Mouse (Mus musculus) left cerebral cortex, postnatal 4 days (tissue): ENCODE data around the gene Gm10282. TPM values are rescaled to one million over a fixed set of nuclear protein-coding genes. Genes with fewer than 3 reads are reported as not detected.

ENCODE experiments used
- DNase-seq: peaks from one replicate; pipeline ENCODE4 v3.0.0-alpha.2; 2022
- intact Hi-C: fragments of 180-260 bp; cut with DNase I; formaldehyde crosslinking; loops from one replicate; pipeline ENCODE4 v1.15.1; 2025
- total RNA-seq, 2 experiments: library from RNA; stranded (reverse); gene quantifications; 2 replicates each; pipeline ENCODE4 v1.2.3; 2021

The Gm10282 gene
- total RNA-seq, 2 experiments from 2014 or later, result 18.5 to 19.4 TPM

GRCm38 (mm10) chr8:72300654-72301400, 4.2 kb downstream of the Gm10282 start:
- DNase-seq, result no peak
- intact Hi-C loops, result no loop called here

GRCm38 (mm10) chr8:72298928-72299327, 6.1 kb downstream of the Gm10282 start:
- intact Hi-C loops, result no loop called here
- no peak for DNase-seq

DNA sequence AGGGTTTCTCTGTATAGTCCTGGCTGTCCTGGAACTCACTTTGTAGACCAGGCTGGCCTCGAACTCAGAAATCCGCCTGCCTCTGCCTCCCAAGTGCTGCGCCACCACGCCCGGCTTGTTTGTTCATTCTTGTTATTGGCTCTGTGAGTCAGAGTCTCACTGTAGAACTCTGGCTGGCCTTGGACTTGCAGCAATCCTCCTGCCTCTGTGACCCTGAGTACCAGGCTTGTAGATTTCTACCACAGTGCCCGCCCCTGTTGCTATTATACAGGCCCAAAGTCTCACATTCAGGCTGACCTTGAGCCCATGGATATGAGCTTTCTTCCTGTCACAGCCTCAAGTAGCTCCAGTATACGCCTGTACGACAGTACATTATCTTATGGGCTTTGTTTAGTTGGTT, 8.5 kb downstream of the Gm10282 start:
- intact Hi-C loops, result no loop called here

DNA sequence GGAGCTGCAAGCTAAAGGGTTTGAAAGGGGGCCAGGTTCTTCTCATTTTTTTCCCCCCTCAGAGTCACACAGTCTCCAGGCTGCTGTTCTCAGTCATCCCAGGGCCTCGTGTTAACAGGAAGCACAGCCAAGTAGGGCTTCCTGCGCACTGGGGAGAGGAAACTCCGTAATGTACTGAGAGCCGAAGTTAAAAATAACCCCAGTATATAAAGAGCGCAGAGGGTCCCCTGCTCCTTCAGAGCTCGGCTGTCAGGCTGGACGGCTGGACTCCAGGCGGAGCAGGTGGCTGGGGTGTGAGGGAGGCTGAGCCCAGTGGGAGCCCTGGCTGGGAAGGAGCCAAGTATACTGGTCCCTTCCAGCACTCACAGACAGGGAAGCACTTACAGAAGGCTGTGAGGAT, 9.4 kb downstream of the Gm10282 start:
- peak; percentile 93 for DNase-seq
- intact Hi-C loops, result no loop called here

More for the DNA sequence above, 8.5 kb downstream of the Gm10282 start:
- no peak for DNase-seq

GRCm38 (mm10) chr8:72295125-72295524, 9.9 kb downstream of the Gm10282 start:
- no peak for DNase-seq
- intact Hi-C loops, result no loop called here

- DNase-seq, result no peak
- intact Hi-C loops, result no loop called here
Measured at GRCm38 (mm10) chr8:72293309-72293708, 11.8 kb downstream of the Gm10282 start.

- intact Hi-C loops, result no loop called here
- DNase-seq, result no peak
Measured at GRCm38 (mm10) chr8:72291104-72291503, 14.0 kb downstream of the Gm10282 start.

GRCm38 (mm10) chr8:72289051-72289450, 16.0 kb downstream of the Gm10282 start:
- no peak for DNase-seq
- intact Hi-C loops, result no loop called here

GRCm38 (mm10) chr8:72285285-72285684, 19.8 kb downstream of the Gm10282 start:
- intact Hi-C loops, result no loop called here

GRCm38 (mm10) chr8:72281634-72282033, 23.4 kb downstream of the Gm10282 start:
- peak; percentile 62 for DNase-seq
- intact Hi-C loops, result no loop called here

More at GRCm38 (mm10) chr8:72285285-72285684, 19.8 kb downstream of the Gm10282 start:
- no peak for DNase-seq

DNA sequence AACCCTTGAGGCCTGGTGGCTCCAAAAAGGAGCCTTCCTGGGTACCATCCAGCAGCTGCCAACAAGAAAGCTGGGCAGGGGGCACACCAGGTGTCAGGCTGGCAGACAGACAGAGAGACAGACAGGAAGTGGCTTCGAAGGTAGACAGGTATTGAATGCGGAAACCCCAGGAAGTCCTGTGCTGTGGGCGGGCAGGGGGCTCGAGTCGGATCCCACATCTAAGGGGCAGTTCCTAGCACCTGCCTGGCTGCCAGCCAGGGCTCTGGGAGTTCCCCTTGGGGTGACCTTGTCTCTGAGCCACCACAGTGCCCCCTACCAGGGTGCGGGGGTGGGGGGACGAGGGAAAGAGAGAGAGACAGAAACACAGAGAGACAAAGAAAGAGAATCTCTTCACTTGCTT, 25.9 kb downstream of the Gm10282 start:
- DNase-seq, result no peak
- intact Hi-C loops, result no loop called here

GRCm38 (mm10) chr8:72277244-72277643, 27.8 kb downstream of the Gm10282 start:
- intact Hi-C loops, result no loop called here
- DNase-seq, result no peak

- no peak for DNase-seq
Measured at GRCm38 (mm10) chr8:72273807-72274206, 31.3 kb downstream of the Gm10282 start.

GRCm38 (mm10) chr8:72273111-72273770, 31.8 kb downstream of the Gm10282 start:
- intact Hi-C loops, result no loop called here
- DNase-seq, result no peak

More at GRCm38 (mm10) chr8:72273807-72274206, 31.3 kb downstream of the Gm10282 start:
- intact Hi-C loops, result no loop called here

DNA sequence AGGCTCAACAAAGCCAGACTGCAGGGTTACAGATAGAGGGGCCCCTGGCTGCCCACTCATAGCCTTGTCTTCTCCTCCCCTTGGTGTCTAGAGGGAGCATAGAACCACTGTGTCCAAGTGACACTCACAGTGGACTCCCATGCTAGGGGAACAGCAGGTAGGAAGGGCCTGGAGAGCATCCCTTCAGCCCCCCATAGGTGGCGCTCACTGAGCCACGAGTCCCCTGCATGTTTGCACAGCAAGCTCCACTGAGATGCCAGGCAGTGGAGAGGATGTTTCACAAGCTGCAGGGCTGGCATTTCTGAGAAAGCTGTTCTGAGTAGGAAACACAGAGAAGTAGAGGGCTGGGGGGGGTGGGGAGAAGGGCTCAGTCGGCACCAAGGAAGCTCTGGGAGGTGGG, 32.7 kb downstream of the Gm10282 start:
- peak; percentile 57 for DNase-seq
- intact Hi-C loops, result no loop called here

DNA sequence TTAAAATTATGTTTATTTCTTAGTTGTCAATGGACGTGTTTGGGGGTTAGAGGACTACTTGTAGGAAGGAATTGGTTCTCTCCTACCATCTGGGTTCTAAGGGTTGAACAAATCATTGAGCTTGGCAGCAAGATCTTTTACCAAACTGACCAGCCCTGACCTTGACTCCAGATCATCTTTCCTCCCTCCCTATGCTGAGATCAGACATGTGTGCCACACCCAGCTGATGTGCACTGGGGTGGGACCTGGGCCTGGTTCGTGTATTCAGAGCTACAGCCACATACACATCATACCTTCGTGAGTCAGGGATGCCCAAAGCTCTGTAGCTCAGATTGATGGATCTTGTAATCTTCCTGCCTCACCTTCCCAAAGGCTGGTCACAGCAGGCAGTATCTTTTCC, 33.4 kb downstream of the Gm10282 start:
- intact Hi-C loops, result no loop called here
- DNase-seq, result no peak

DNA sequence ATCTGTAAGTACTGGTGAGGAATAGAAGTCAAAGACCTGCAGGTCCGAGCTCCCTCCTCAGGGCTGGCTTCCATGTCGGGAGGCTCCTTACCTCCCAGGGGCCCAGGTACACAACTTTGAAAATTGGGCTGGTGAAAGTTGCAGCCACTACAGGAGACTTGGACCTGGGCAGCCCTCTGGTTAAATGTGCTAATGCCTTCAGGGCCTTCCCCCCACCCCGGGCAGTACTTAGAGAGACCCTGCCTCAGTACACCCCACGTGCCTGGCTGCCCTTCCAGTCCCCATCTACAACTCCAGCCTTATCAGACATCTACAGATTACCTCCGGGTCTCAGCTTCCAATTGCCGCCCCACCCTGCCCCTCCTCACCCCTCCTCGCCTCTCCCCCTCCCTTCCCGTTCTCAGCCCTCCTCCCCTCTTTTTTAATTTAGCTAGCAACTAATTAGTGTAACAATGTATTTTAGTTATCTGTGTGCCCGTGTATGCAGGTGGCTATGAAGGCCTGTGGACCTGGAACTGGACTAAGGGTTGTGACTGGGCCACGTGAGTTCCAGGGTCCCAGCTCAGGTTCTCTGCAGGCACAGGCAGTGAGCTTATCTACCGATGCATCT, 33.9 kb downstream of the Gm10282 start:
- intact Hi-C loops, result no loop called here
- DNase-seq, result no peak

DNA sequence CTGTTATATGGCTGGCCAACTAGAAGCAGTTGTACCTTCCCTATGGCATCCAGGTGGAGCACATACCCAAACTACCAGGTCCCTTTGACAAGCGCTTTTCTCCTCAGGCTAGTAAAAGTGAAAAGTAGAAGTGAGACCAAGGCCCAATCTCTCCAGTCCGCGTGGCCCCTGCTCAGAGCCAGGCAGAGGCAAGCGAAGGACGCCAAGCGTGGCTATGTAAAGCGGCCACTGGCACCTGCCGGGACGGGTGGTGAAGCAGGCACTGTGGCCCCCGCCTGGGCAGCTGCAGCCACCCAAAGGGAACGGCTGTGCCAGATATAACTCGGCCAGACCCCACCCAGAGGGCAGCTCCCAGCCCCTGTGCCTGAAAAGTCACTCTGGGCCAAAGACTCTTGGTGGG, 34.5 kb downstream of the Gm10282 start:
- intact Hi-C loops, result no loop called here
- no peak for DNase-seq

GRCm38 (mm10) chr8:72268356-72268755, 36.7 kb downstream of the Gm10282 start:
- intact Hi-C loops, result loop anchor here (10.0 kb wide), 1 partner anchor 96 kb away; no protein-coding TSS in a partner anchor
- no peak for DNase-seq

DNA sequence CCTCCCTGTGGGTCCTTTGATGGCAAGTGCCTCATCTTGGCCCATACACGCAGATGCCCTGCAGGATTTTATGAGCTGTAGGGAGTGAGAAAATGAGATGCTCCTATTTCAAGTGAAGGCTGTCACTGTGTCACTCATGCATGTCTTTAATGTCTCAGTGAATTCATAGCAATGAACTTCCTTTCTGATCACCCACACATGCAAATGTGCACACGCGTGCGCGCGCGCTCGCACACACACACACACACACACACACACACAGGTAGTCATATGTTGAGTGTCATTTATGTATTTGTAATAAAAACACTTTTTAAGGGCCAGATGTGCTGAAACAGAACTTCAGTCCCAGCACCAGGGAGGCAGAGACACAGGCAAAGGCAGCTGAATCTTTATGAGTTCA, 38.0 kb downstream of the Gm10282 start:
- DNase-seq, result no peak
- intact Hi-C loops, result loop anchor here (10.0 kb wide), 1 partner anchor 98 kb away; no protein-coding TSS in a partner anchor

DNA sequence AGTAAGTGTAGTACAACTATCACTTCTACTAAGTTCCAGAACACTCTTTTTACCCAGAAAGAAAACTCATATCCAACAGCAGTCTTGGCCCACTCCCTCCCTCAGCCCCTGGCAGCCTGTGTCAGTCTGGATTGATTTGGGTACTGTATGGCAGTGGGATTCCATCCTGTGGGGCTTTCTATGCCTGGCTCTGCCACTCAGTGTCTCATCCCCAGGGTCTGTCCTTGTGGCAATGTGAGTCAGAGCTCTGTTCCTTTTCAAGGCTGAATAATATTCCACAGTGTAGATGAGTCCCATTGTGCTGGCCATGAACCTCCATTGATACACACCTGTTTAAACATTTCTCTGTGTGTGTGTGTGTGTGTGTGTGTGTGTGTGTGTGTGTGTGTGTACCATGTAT, 38.4 kb downstream of the Gm10282 start:
- intact Hi-C loops, result loop anchor here (10.0 kb wide), 1 partner anchor 98 kb away; no protein-coding TSS in a partner anchor
- no peak for DNase-seq

- no peak for DNase-seq
- intact Hi-C loops, result loop anchor here (10.0 kb wide), 1 partner anchor 99 kb away; no protein-coding TSS in a partner anchor
Measured at GRCm38 (mm10) chr8:72265342-72265741, 39.7 kb downstream of the Gm10282 start.
